Mouse (Mus musculus) frontal cortex, adult (tissue): Measurements from ENCODE around the gene Vamp4.
"Not testable (repeated sequence)": the region's sequence is repeated elsewhere in the genome, so short reads cannot be mapped to it uniquely, and the experiment has no call there.

ENCODE experiments used
- ATAC-seq: cut with Nextera tagmentation; 2 replicates; pipeline ENCODE4 v1.9.2; 2017; ENCODE audit warnings: mild to moderate bottlenecking, moderate library complexity, mixed read lengths; ENCODE audit not compliant: low TSS enrichment

Vamp4 gene

DNA sequence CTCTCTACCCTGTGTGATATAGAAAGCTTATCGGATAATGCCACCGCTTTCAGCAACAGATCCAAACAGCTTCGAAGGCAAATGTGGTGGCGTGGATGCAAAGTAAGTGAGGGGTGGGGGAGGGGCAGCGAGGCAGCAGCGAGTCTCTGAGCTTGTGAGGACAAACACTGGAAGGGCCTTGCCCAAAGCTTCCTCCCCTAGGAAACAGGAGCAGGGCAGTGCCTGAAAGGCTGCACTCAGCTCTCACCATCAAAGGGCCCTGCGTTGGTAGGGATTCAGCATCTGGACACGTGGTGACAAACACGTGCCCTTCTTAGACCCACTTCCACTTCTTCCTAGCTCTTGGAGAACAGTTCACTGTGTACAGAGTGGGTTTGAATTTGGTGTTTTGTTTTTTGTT, 19.1 kb downstream of the Vamp4 start:
- ATAC-seq, result peak; percentile 34; the same call in 1 of the 2 replicates

DNA sequence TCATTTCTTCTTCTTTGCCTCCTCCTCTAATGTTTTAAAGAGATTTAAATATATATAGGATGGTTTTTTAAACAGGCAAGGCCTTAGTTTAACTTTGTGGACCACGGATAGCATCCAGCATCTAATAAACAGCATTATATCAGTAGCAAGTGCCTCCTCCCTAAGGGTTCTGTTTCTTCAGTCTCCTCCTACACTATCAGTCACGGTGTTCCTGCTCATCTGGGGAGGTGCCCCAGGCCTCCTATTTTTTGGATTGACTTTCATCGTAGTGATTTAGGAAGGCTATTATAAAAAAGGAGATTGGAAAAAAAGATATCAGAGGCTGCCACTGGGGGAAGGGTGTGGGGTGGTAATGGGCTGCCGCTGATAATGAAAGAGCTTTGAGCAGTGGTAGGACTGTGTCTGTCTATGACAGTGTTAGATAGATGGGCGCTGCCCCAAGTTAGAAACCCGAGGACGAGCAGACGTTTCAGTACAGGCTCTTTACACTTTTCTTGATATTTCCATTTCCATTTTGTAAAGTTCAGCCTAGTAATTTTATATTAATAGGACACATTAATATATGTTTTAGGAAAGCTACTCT, 20.2 kb downstream of the Vamp4 start:
- ATAC-seq, result no peak

DNA sequence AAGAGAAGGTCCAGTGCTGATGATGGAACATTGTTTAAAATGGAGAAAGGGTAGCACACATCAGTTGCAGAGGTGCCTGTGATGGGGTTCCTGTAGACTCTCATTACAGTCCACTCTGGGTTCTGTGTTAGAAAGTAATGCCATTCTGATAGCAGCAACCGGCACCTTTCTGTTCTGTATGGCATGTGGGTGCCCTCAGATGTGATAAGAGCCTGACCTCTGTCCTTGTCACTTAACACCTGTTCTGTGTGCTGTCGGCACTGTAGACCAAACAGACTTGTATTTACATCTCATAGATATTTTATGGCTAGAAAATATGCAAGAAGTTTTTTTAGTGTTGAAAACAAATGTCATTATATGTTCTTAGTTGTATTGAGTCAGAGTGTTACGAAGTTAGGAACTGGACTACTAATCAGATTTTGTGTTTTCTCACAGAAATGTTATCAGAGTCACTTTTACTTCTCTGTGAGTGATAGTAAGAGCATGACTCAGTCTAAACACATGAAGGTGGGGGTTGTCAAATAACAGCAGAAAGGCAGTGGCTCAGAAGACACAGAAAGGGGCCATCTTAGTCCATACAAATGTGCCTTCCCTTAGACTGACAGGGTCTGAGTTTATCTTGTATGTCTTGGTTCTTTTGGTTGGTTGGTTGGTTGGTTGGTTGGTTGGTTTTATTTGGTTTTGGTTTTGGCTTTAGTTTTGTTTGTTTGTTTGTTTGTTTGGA, 27.2 kb downstream of the Vamp4 start:
- no peak for ATAC-seq

DNA sequence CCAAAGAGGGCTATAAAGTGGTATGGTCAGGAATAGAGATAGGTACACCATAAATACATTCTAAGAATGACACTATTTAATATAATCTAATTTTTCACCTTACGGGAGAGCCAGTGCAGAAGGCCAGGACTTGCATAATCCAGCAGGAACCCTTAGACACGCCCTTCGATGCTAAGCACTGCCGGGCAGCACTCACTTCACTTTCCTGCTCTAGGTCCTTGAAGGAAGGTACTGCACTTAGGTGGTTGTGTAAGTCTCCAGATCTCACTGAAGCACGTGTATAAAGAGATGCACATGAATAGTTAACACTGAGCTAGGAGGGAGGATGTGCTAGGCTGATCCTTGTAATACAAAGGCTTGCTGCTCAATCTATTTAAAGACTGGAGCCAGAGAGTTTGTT, 29.3 kb downstream of the Vamp4 start:
- no peak for ATAC-seq

DNA sequence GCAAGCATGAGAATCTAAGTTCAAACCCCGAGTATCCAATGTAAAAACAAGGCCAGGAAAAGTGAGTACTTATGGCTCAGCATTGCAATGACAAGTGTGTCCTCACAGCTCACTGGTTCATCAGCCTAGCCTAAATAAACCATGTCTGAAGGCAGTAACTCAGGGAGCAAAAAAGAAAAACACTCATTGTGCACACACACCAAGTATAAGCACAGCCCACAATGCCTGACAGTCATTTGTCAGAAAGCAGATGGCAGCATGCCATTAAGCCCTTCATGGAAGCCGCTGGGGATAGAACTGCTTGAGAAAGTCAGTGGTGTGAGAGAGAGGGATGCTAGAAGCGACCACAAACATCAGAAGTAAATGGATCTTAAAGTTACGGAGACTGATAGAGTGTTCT, 31.0 kb downstream of the Vamp4 start:
- no peak; the same call in 1 of the 2 replicates for ATAC-seq

DNA sequence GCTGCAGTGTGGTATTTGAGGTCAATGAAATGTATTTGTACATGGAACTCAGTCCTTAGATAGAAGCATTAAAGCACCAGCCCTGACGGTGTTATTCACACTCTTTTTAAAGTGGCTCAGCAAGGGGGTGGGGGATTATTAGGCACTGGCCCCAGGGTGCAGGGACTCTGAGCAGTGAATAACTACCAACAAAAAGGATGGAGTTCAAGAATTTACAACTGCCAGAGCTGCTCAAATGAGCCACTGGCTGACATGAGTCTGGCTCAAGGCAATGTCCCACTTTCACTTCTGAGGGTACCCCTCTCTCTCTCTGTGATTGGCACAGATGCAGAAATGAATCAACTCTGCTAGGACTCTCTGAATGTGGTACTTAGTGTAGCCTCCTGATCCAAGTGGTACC, 37.8 kb downstream of the Vamp4 start:
- no peak for ATAC-seq

DNA sequence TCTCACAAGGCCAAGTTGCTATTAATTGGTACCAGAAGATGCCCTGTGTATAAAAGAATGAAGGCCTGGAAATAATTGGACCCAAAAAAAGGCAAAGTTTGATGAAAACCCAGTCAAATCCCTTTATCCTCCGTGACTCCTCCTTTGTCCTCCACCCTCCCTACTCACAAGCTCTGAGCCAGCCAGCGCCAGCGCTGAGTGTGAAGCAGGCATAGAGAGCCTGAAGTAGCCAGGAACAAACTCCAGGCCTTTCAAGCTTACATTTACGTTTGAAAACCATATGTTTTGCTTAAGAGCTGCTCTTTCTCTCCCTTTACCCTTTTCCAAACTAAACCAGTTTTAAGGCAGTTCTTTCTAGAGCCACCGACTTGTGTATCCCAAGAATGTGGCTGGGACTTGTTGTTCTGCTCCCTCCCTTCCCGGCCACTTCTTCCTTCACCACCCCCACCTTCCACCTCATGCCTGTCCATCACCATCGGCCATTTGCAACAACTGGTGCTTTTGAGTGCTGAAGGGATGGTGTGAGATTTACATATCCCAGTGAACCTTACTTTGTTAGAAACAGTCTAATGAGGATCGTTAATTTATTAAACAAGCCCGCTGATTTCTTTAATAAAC, 39.4 kb downstream of the Vamp4 start:
- no peak for ATAC-seq

DNA sequence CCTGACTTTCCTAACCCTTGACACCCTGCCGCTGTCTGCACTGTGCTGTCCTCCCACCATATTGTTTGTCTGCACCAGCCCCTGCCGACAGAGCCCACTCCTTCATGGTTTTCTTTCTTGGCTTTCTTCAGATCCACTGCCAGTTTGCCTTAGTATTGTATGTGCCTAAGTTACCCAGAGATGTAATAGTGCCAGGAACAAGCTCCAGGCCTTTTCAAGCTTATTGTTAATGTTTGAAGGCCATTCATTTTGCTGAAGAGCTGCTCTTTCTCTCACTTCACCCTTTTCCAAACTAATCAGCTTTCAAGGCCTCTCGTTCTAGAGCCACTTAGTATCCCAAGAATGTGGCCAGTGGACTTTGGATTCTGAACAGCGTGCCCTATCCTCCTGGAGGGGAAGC, 40.9 kb downstream of the Vamp4 start:
- ATAC-seq, result peak; percentile 18; the same call in 1 of the 2 replicates

DNA sequence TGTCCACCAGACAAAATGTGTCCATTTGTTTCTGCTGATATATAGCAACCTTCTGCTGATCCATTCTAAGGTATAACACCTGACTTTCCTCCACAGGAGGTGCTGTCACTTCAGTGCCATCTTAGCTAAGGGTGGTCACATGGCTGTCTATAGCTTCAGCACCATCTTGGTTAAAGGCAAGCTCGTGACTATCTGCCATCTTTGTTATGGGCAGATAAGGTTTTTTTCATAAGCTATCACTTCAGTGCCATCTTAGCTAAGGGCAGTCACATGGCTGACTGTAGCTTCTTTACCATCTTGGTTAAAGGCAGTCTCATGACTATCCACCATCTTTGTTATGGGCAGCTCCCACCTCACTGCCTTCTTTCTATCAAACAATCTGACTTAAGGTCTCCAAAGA, 45.2 kb downstream of the Vamp4 start:
- peak; percentile 55; the same call in 1 of the 2 replicates for ATAC-seq

DNA sequence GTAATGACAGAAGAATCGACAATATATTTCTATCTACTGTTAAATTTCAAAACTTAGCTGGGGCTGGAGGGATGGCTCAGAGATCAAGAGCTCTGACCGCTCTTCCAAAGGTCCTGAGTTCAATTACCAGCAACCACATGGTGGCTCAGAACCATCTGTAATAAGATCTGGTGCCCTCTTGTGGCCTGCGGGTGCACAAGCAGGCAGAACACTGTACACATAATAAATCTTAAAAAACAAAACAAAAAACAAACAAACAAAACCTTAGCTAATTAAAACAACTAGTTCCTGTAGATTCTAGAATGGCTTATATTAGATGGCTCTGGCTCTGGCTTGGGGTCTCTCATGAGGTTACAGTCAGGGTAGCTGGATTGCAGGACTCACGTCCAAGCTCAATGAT, 50.2 kb downstream of the Vamp4 start:
- ATAC-seq, result no peak

DNA sequence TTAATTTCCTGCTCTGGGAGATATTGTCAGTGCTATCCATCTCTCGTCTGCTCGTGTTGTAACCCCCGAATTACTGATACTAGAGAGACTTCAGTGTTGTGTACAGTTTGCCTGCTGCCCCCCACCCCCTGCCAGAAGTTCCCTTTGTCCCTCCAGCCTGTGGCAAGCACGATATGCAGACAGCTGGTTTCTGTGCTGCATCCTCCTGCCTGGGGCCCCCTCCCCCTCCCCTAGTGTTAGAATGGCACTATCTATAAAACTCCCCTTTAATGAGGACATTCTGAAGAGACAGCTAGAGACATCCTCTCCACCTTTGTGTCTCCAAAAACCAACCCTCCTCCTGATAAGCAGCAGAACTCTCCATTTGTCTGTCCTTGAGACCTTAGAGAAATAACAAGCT, 53.6 kb downstream of the Vamp4 start:
- ATAC-seq, result no peak

DNA sequence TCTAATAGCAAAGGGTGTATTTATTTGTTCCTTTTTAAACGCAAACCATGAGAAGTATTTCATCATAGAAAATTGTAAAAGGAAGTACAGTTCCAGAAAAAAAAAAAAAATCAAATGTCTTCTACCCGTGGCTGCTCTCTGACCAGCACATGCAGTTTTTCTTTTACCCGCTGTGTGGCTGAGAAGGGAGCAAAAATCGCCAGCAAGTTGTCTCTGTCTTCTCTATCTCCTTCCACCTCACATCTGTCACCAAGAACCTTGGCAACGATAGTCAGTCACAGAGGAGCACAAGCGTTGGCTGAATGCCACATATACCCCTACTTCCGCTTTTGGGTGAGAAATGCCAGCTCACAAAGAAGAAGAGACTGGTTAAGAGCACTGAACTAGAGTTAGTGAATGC, 54.9 kb downstream of the Vamp4 start:
- ATAC-seq, result no peak; the same call in 1 of the 2 replicates

DNA sequence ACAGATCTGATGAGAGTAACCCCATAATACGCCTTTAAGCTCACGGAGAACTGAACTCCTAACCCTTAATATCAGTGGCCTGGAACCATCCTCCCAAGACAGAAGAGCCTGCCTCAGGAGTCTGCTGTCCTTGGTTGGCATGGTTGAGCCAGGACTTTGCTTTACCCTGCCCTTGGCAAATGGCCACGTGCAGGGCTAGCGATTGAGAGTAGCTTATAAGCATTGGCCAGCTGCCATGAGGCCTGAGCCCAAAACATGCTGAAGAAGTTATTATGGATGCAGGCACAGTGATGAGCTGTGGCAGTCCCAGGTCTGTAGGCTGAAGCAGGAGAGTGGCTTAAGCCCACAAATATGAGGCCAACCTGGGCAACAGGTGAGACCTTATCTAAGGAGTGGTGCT, 57.5 kb downstream of the Vamp4 start:
- ATAC-seq, result not testable (repeated sequence)

DNA sequence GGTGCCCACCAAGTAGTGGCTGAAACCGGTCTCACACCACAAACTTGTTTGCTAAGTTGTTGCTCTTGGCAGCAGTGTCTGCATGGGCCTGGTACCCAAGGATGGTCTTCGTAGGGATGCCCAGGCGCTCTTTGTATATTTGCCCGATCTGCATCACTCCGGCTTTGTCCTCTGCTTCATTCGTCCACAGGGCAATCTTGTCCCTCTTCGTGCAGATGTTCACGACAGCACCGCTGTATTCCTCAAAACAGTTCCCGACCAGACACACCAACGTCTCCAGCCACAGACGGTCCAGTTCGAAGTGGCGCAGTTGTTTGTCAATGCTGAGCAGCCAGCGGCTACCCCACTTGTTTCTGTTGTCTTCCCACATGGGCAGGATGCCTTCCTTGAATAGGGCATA, 58.0 kb downstream of the Vamp4 start:
- not testable (repeated sequence) for ATAC-seq

DNA sequence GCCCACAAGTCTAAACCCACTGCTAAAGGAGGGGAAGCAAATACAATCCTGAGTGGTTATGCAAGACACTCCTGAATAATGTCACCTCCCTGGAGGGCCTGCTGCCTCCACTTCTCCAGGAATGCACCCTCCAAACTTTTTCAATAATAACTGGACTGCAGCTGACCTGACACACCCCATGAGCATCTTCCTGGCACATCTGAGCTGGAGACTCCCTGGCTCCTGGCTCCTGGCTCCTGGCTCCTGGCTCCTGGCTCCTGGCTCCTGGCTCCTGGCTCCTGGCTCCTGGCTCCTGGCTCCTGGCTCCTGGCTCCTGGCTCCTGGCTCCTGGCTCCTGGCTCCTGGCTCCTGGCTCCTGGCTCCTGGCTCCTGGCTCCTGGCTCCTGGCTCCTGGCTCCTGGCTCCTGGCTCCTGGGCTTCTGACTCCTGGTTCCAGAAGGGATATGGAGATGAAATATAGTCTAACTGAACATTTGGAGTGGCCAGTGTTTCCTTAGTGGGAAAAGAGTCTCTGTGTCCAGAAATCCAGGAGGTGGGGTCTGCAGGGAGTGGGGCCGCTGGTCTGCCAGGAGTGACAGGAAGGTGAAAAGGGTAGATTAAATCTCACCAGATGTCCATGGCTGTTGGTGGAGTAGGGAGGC, 65.1 kb downstream of the Vamp4 start:
- ATAC-seq, result not testable (repeated sequence)

DNA sequence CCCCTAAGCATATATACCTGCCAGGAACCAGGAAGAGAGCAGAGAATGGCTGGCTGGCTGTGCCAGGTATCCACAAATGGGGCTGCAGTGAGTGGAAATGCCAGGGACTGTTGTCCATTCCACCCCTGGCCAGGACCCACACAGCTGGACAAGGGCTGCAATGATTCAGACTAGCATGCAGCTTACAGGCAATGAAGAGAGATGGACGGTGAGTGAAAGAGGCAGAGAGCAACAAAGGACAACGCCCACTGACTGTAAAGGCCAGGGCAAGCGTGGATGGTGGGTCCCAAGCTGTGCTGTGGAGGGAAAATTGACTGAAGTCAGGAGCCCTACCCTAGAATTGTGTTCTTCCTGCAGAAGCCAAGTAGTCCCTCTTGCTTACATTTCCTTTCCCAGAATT, 66.2 kb downstream of the Vamp4 start:
- no peak for ATAC-seq

DNA sequence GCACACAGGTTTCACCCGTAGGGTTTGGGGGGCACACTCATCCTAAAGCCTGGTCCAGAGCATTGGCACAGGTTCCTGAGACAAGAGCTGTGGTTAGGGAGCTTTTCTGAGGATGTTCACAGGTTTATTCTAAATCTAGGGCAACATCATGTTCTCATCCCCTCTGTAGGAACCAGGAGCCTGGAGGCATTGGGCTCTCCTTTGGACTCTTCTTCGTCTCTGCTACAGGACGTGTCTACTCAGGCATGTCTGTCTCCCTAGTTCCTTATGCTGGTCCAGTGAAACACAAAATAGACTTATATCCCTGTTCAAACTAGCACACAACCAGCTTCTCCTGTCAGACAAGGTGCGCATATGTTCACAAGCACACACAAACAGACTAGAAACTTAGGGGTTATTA, 68.2 kb downstream of the Vamp4 start:
- peak; percentile 52 for ATAC-seq

DNA sequence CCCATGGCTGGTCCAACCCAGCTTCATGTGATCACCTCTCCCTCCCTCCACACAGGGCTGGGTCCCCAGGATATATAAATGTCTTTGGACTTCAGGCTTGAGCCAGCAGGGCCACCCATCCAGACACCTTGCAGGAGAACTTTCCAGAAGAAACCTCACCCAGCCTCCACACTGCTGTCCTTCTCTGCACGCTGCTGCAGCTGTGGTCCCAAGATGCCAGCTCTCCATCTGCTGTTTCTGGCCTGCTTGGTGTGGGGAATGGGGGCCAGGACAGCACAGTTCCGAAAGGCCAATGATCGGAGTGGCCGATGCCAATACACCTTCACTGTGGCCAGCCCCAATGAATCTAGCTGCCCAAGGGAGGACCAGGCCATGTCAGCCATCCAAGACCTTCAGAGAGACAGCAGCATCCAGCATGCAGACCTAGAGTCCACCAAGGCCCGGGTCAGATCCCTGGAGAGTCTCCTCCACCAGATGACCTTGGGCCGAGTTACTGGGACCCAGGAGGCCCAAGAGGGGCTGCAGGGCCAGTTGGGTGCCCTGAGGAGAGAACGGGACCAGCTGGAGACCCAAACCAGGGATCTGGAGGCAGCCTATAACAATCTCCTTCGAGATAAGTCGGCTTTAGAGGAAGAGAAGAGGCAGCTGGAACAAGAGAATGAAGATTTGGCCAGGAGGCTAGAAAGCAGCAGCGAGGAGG, 68.9 kb downstream of the Vamp4 start, which contains the start of gene Myoc:
Myoc (plus strand) TSS at position 105 of the 700 bp plus-strand sequence.
- ATAC-seq, result no peak

DNA sequence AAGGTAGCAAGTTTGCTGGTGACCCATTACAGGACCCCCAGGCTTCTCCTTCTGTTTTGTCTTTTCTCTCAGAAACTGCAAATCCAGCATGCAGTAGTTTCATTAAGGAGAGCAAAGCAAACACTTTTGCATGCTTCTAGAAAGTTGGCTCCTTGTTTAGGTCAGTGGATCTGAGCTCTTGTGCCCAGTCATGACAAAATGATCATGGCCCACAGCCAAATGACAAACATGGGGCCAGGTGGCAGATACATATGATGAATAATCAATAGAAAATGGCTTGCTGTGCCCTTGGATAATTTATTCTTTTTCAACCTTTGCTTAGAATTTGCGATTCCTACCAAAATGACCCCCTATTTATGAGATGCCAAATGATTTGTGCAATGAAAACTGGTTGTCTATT, 69.5 kb downstream of the Vamp4 start:
- no peak for ATAC-seq

DNA sequence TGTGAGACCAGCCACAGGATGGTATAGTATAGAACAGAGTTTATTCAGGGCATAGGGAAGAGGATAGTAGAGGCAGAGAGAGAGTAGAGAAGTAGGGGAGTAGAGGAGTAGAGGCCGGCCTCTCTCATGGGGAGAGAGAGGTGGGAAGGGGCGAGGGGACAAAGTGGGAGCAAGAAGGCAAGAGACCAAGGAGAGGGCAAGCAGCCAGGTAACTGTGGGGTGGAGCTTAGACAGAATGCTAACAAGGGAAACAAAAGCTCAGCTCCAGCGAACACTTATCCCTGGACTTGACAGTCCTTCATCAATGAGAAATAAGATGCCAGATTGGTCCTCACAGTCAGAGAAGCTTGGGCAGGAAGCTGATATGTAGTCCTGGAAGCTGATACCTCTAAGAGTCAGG, 72.3 kb downstream of the Vamp4 start:
- no peak for ATAC-seq

DNA sequence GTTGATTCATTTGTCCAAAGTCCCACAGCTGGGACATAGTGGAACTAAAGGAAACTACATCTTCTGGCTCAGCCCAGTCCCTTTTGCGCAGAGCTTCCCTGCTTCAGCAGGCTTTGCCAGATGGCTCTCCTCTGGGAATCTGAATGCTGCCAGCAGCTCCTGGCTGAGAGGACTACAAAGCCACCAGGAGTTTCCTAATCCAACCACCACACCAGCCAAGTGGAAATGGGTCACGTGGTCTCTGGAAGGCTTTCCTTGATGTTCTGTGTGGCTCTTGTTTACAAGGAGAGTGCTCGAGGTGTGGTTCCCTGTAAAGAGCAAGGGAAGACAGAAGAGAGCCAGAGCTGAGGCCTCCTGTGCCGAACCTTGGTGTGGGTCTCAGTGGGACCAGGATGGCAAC, 73.4 kb downstream of the Vamp4 start:
- ATAC-seq, result peak; percentile 98

DNA sequence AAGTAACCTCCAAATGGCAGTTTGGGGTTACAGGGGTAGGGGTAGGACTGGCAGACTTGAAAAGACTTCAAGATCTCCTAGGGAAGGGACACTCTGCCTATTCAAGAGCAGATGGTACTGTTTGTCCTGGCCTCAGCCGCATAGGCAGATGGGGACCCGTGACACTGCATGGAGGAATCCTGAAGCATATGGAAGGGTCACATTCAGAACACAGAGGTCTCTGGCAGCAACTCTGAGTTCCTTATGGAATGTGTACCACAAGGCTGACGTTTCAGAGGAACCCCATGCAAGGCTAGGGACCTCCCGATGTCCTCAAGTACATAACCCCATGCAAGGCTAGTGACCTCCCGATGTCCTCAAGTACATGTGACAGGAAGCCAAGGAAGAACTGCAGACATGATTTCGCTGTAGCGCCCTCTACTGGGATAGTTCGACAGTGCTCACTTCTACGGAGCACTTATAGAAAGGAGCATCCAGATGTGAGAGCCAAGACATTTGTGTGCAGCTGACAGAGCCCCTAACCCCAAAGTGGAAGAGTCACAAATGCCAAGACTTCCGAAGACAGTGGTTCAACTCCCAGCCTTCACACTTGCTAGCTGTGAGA, 75.9 kb downstream of the Vamp4 start:
- ATAC-seq, result no peak
